Mouse (Mus musculus): ENCODE measurements around the gene Mapk14. TPM values are rescaled to one million over a fixed set of nuclear protein-coding genes. Genes with fewer than 3 reads are reported as not detected.

The Mapk14 gene
- polyA plus RNA-seq, 1 experiment, result not detected

DNA sequence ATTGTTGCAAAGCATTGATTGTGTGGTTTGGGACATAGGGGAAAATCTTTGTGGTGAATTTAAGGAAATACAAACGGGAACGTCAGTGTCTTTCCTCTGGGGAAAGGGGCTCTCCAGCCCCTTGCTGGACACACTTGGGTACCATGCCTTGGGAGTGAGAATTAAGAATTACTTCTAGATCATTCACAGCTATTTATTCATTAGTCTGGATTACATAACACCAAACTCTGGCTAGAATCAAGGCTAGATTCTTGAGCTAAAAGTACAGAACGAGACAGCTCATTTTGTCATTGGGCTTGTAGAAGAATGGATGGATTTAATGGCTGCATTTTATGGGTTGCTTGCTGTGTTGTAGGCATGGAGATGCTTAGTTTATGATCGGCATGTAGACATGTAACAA is 3.7 kb downstream of the Mapk14 start:
- WGBS, result 61% methylated on average over 4 of the region's 4 CpGs

DNA sequence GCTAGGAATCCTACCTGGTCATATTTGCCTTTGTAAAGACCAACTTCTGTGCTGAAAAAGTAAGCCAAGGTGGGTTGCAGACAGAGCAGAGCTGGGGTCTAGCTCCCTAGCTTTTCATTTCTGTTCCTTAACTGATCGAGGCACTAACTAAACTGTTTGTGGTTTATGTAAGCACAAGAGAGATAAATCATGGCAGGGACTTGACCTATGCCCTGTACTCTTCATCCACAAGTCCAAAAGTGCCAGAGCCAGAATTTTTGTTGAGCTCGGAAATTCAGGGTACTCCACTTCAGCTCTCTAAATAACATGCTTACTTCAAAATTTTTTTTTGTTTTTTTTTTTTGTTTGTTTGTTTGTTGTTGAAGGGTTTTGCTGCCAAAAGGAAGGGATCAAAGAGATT is 5.5 kb downstream of the Mapk14 start:
- no peak overlapping the region for H3K4me3 ChIP-seq (ENCODE audit: insufficient read depth, low read depth, low read length)

More for the DNA sequence above, 3.7 kb downstream of the Mapk14 start:
- TF ChIP-seq POLR2A (IDR thresholded peaks at IDR 0.05; ENCODE audit: insufficient read depth, low read depth, low read length) (no peak), CTCF (IDR thresholded peaks at IDR 0.05; ENCODE audit: insufficient read depth, low read depth, low read length) (no peak)
- Histone ChIP-seq H3K27ac (ENCODE audit: insufficient read depth, low read depth, low read length) (no peak overlapping the region), H3K4me3 (ENCODE audit: insufficient read depth, low read depth, low read length) (no peak overlapping the region), H3K4me1 (ENCODE audit: control insufficient read depth, insufficient read depth, low read length) (peaks cover 22% of the 10 kb centered on the region)

DNA sequence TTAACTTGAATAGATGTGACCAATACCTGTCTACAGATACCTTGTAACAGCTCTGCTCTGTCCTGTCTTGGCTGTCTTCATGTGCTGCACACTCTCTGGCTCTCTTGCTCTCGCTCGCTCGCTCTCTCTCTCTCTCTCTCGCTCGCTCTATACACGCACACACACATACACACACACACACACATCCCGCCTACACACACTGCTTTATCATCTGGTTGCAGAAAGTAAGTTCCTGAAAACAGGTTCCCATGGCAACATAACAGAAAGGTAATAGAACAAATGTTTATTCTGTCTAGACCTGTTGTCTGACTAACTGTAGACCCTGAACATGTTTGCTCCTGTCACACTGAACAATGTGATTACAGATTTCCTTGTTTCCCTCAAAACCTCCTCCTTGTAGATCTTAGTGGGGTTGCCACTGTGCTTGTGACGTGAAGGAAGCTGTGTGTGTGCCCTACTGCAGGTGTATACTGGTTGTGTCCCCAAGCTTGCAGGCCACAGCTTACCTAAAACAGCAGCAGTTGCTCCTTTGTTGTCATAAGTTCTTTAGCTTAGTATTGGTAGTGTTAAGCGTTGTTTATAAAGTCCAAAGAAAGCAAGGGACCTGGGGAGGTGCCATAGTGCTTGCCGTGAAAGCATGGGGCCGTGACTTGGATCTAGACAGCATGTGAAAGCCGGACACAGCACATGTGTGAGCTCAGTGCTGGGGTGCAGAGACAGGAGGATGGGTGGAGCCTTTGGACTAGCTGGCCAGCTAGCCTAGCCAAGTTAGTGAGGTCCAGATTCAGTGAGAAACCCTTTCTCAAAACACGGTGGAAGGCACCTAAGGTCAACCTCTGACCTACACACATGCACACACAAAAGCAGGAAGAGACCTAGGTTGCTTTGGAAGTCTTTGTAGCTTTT is 6.4 kb downstream of the Mapk14 start:
- Histone ChIP-seq H3K4me1 (ENCODE audit: control insufficient read depth, insufficient read depth, low read length) (peaks cover 18% of the 10 kb centered on the region), H3K27ac (ENCODE audit: insufficient read depth, low read depth, low read length) (peak overlapping the region; percentile 71), H3K4me3 (ENCODE audit: insufficient read depth, low read depth, low read length) (no peak overlapping the region)
- WGBS, result 41% methylated on average over 13 of the region's 13 CpGs
- TF ChIP-seq CTCF (IDR thresholded peaks at IDR 0.05; ENCODE audit: insufficient read depth, low read depth, low read length), result no peak
- TF ChIP-seq POLR2A (IDR thresholded peaks at IDR 0.05; ENCODE audit: insufficient read depth, low read depth, low read length), result no peak

More for the DNA sequence above, 5.5 kb downstream of the Mapk14 start:
- Histone ChIP-seq H3K4me1 (ENCODE audit: control insufficient read depth, insufficient read depth, low read length) (peaks cover 18% of the 10 kb centered on the region), H3K27ac (ENCODE audit: insufficient read depth, low read depth, low read length) (no peak overlapping the region)
- 56% methylated on average over 2 of the region's 2 CpGs for WGBS
- no peak for TF ChIP-seq CTCF (IDR thresholded peaks at IDR 0.05; ENCODE audit: insufficient read depth, low read depth, low read length)
- TF ChIP-seq POLR2A (IDR thresholded peaks at IDR 0.05; ENCODE audit: insufficient read depth, low read depth, low read length), result no peak

DNA sequence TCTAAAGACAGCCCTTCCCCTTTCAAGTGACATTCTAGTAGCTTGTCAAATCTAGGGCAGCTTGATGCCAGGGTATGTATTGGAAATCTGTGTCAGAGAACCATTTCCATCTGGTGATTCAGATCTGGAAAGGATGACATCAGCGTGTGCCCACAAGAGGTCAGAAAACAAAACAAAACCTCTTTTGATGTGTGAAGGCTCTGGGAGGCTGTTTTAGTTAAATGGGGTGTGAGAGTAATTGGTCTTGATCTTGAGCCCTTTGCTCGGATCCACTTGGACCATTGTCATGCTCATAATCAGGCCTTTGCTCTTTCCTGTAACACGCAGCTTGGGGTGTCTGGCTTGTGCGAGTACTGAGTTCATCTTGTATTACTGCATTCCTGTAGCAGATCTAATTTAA is 7.1 kb downstream of the Mapk14 start:
- WGBS, result 37% methylated on average over 4 of the region's 4 CpGs
- Histone ChIP-seq H3K4me3 (ENCODE audit: insufficient read depth, low read depth, low read length) (no peak overlapping the region), H3K27ac (ENCODE audit: insufficient read depth, low read depth, low read length) (peak overlapping the region; percentile 71; the same call in 1 of the 2 replicates), H3K4me1 (ENCODE audit: control insufficient read depth, insufficient read depth, low read length) (peaks cover 18% of the 10 kb centered on the region)
- TF ChIP-seq POLR2A (IDR thresholded peaks at IDR 0.05; ENCODE audit: insufficient read depth, low read depth, low read length) (no peak), CTCF (IDR thresholded peaks at IDR 0.05; ENCODE audit: insufficient read depth, low read depth, low read length) (no peak)

DNA sequence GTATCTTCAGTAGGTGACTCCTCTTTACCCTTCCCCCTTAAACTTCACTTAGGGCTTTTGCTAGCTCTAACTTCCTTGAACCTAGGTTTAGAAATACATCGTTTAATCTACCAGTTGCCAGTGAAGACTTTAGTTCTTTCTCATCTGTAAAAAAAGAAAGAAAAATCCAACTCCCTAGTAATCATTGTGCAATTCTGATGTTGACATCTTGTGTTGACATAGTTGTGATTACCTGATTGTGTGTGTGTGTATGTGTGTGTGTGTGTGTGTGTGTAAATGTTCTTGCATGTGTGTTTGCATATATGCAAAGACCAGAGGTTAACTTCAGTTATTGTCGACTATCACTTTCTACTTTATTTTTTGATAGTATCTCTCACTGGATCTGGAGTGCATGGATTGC is 7.5 kb downstream of the Mapk14 start:
- no peak overlapping the region for H3K4me3 ChIP-seq (ENCODE audit: insufficient read depth, low read depth, low read length)
- 72% methylated on average over 2 of the region's 2 CpGs for WGBS
- peaks cover 15% of the 10 kb centered on the region for H3K4me1 ChIP-seq (ENCODE audit: control insufficient read depth, insufficient read depth, low read length)
- TF ChIP-seq CTCF (IDR thresholded peaks at IDR 0.05; ENCODE audit: insufficient read depth, low read depth, low read length), result no peak
- no peak for TF ChIP-seq POLR2A (IDR thresholded peaks at IDR 0.05; ENCODE audit: insufficient read depth, low read depth, low read length)
- no peak overlapping the region for H3K27ac ChIP-seq (ENCODE audit: insufficient read depth, low read depth, low read length)

DNA sequence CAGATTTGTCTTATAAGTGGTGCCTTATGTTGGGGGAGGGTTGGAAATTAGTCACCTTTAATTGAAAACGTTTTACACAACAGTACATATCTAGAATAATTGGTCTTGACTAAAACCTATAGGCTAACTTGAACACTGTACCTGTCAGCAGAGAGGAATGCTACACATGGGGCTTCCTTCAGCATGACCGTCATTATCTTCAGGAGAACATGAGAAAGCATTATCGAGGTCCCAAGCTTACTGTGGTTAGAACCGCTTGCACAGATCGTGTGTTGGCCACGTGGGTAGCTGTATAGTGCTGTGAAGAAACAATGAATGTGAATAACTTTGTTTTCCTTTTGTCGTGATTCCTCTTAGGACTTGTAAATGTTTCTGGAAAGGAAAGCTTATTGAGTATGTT is 8.7 kb downstream of the Mapk14 start:
- H3K27ac ChIP-seq (ENCODE audit: insufficient read depth, low read depth, low read length), result no peak overlapping the region
- H3K4me3 ChIP-seq (ENCODE audit: insufficient read depth, low read depth, low read length), result no peak overlapping the region
- 58% methylated on average over 7 of the region's 7 CpGs for WGBS
- no peak for TF ChIP-seq CTCF (IDR thresholded peaks at IDR 0.05; ENCODE audit: insufficient read depth, low read depth, low read length)
- no peak for TF ChIP-seq POLR2A (IDR thresholded peaks at IDR 0.05; ENCODE audit: insufficient read depth, low read depth, low read length)
- peaks cover 13% of the 10 kb centered on the region for H3K4me1 ChIP-seq (ENCODE audit: control insufficient read depth, insufficient read depth, low read length)

DNA sequence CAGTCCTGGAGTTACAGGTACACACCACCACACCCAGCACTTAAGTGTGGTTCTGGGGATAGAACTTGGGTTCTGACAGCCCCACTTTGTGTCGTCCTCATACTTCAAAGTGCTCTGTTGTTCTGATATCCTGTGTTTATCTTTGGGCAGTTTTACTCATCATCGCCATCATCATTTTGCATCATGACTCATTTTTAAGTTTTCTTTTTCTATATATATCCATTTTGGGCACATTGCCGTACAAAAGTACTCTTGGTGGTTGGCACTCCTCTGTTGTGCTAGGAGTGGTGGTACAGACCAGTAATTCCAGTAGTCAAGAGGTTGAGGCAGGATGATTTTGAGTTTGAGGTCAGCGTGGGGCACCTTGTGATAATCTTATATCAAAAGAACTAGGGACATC is 10.0 kb downstream of the Mapk14 start:
- no peak for TF ChIP-seq CTCF (IDR thresholded peaks at IDR 0.05; ENCODE audit: insufficient read depth, low read depth, low read length)
- TF ChIP-seq POLR2A (IDR thresholded peaks at IDR 0.05; ENCODE audit: insufficient read depth, low read depth, low read length), result no peak
- Histone ChIP-seq H3K4me3 (ENCODE audit: insufficient read depth, low read depth, low read length) (no peak overlapping the region), H3K27ac (ENCODE audit: insufficient read depth, low read depth, low read length) (no peak overlapping the region), H3K4me1 (ENCODE audit: control insufficient read depth, insufficient read depth, low read length) (peaks cover 12% of the 10 kb centered on the region)
- WGBS, result 80% methylated on average over 4 of the region's 4 CpGs

DNA sequence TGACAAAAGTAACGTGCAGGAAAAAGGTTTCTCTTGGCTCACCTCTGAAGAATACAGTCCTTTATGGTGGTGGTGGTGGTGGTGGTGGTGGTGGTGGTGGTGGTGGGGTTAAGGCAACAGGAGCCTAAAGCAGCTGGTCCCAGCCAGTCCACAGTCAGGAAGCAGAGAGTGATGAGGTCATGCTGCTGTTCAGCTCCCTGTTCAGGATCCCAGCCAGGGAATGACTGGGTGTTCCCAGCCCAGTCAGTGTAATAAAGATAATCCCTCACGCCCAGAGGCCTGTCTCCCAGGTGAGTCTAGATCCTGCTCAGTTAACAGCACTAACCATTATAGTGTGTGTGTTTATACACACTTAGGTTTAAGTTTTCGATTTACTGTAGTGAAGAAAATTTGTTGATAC is 10.6 kb downstream of the Mapk14 start:
- 76% methylated on average over 3 of the region's 3 CpGs for WGBS
- Histone ChIP-seq H3K4me3 (ENCODE audit: insufficient read depth, low read depth, low read length) (no peak overlapping the region), H3K27ac (ENCODE audit: insufficient read depth, low read depth, low read length) (no peak overlapping the region), H3K4me1 (ENCODE audit: control insufficient read depth, insufficient read depth, low read length) (peaks cover 8% of the 10 kb centered on the region)
- TF ChIP-seq CTCF (IDR thresholded peaks at IDR 0.05; ENCODE audit: insufficient read depth, low read depth, low read length), result no peak
- no peak for TF ChIP-seq POLR2A (IDR thresholded peaks at IDR 0.05; ENCODE audit: insufficient read depth, low read depth, low read length)

DNA sequence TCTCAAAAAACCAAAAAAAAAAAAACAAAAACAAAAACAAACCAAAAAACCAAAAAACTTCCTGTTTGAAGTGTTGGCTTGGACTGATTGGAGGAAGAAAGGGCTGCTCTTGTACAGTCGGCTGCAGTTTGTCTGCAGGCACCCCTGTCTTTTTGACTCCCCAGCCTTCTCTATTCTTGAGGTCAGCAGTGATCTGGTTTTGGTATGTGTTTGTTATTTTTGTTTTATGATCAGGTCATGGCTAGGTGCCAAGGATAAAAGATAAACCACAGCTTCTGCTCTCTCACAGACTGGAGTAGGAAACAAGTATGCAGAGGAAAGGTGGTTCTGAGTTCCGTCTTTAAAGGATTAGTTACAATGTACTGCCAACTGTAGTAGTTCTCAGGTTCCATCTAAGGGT is 11.5 kb downstream of the Mapk14 start:
- peaks cover 5% of the 10 kb centered on the region for H3K4me1 ChIP-seq (ENCODE audit: control insufficient read depth, insufficient read depth, low read length)
- H3K27ac ChIP-seq (ENCODE audit: insufficient read depth, low read depth, low read length), result no peak overlapping the region
- 84% methylated on average over 2 of the region's 2 CpGs for WGBS
- TF ChIP-seq CTCF (IDR thresholded peaks at IDR 0.05; ENCODE audit: insufficient read depth, low read depth, low read length), result no peak
- TF ChIP-seq POLR2A (IDR thresholded peaks at IDR 0.05; ENCODE audit: insufficient read depth, low read depth, low read length), result no peak
- no peak overlapping the region for H3K4me3 ChIP-seq (ENCODE audit: insufficient read depth, low read depth, low read length)
